Mouse (Mus musculus) natural killer cell, adult 2 months (primary cell): ENCODE measurements around the gene Hba-x.
"Not testable (repeated sequence)": the region's sequence is repeated elsewhere in the genome, so short reads cannot be mapped to it uniquely, and the experiment has no call there.

Source experiments
- DNase-seq, 2 experiments: peaks; one replicate each; pipeline ENCODE4 v3.0.0; 2022; ENCODE audit warnings: low spot score in 2 of 2

Gene Hba-x

DNA sequence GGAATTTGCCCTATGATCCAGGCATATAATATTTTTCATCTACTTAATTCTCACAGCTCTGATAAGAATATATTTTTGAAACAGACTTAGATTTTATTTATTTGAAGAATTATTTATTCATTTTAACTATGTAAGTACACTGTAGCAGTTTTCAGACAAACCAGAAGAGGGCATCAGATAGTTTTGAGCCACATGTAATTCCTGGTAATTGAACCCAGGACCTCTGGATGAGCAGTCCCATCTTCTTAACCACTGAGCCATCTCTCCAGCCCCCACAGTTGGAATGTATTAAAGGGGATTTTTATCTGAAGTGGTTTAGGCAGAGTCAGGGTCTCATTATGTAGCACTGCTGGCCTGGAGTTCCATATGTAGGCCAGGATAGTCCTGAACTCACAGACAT, 9.7 kb downstream of the Hba-x start:
- DNase-seq, result not testable (repeated sequence)

DNA sequence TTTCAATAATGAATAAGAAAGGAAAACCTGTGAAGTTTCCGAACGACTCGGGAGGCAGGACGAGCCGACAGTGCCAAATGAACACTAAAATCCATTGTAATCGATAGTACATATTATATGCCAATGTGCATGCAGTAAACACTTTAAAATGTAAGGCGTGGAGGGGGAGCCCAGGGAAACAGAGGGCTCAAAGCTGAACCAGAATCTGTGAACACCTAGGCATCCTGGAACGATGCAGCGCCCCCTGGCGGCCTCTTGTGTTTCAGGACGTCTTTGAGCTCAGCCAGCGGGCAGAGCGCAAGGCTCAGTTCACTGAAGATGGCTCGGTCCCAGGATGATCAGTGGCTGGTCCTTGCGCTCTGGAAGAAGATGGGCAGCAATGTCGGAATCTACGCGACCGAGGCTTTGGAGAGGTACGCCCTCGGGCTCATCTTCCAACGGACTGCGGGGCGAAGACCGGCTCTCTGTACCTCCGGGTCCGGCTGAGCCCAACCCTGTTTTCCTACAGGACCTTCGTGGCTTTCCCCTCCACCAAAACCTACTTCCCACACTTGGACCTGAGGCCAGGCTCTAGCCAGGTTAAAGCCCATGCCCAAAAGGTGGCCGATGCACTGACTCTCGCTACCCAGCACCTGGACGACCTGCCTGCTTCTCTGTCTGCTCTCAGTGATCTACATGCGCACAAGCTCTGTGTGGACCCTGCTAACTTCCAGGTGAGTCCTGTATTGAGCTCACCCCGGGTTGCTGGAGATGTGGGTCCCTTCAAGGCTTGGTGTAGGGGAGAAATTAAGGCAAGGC, 10.7 kb downstream of the Hba-x start, which contains the start of gene Hbq1b:
Hbq1b (plus strand) TSS at position 271 of the 798 bp plus-strand sequence.
- peak; percentile 34 to 69 for DNase-seq

DNA sequence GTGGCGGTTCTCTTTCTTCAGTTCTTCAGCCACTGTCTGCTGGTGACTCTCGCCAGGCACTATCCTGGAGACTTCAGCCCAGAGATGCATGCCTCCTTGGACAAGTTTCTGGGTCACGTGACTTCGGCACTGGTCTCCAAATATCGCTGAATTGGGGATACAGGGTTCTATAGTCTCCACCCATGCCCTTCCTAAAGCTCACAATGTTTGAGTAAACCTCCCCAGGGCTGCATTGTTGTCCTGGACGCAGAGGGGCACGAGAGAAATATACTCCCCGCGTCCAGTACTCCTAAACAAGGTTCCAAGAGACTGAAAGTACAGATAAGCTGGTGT, 11.3 kb downstream of the Hba-x start:
- DNase-seq, result no peak

DNA sequence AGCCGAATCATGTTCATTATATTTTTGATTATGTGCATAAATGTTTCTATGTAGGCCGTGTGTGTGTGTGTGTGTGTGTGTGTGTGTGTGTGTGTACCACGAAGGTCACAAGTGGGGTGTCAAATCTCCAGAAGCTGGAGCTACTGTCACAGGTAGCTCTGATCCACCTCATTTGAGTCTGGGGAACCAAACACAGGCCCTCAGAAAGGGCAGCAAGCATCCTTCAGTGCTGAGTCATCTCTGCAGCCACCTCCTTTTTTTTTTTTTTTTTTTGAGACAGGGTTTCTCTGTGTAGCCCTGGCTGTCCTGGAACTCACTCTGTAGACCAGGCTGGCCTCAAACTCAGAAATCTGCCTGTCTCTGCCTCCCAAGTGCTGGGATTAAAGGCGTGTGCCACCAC, 16.6 kb downstream of the Hba-x start:
- DNase-seq, result not testable (repeated sequence)

DNA sequence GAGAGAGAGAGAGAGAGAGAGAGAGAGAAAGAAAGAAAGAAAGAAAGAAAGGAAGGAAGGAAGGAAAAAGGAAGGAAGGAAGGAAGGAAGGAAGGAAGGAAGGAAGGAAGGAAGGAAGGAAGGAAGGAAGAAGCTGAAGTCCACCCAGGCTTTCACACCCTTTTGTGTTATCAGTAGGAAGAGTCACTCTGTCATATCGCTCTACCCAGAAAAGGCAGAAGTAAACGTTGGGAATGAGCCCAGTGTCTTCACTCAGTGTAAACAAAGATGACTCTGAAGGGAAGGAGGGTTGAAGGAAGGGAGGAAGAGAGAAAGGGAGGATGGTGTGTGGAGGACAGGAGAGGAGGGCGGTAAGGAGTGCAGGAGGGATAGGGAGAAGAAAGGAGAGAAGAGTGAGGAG, 17.3 kb downstream of the Hba-x start:
- DNase-seq, result not testable (repeated sequence)

GRCm38 (mm10) chr11:32296203-32296602, 20.0 kb downstream of the Hba-x start, which contains the start of gene Hba-a2:
TSS of gene Hba-a2 (plus strand) at chr11:32296489.
- DNase-seq, result not testable (repeated sequence)

DNA sequence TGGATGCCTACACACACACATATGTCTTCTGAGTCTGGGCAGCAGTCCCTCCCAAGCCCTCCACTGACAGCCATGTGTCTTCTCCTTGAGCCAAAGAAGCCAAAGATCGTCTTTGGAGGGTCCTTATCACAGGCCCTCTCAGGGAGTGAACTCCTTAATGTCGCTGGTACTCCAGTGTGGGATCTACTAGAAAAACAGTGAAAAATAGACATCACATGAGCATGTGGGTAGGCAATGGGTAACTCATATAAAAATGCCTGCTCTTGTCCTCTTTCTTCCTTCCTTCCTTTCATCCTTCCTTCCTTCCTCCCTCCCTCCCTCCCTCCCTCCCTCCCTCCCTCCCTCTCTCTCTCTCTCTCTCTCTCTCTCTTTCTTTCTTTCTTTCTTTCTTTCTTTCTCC, 21.2 kb downstream of the Hba-x start:
- DNase-seq, result not testable (repeated sequence)

- DNase-seq, result no peak
Measured at GRCm38 (mm10) chr11:32297866-32298531, 21.8 kb downstream of the Hba-x start.

DNA sequence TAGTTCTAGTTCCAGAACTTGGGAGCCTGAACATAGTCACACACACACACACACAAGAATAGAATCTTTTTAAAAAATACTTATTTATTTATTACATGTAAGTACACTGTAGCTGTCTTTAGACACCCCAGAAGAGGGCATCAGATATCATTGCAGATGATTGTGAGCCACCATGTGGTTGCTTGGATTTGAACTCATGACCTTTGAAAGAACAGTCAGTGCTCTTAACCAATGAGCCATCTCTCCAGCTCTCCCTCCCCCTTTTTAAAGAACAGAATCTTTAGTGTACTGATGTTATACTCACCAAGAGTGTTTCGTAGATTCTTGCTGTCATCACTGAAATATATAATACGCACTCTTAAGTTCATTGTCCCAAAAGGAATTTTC, 22.3 kb downstream of the Hba-x start:
- no peak for DNase-seq

GRCm38 (mm10) chr11:32299865-32300264, 23.7 kb downstream of the Hba-x start, which contains the start of gene Hbq1a:
TSS of gene Hbq1a (plus strand) at chr11:32300069.
- peak; percentile 9 to 38 for DNase-seq

DNA sequence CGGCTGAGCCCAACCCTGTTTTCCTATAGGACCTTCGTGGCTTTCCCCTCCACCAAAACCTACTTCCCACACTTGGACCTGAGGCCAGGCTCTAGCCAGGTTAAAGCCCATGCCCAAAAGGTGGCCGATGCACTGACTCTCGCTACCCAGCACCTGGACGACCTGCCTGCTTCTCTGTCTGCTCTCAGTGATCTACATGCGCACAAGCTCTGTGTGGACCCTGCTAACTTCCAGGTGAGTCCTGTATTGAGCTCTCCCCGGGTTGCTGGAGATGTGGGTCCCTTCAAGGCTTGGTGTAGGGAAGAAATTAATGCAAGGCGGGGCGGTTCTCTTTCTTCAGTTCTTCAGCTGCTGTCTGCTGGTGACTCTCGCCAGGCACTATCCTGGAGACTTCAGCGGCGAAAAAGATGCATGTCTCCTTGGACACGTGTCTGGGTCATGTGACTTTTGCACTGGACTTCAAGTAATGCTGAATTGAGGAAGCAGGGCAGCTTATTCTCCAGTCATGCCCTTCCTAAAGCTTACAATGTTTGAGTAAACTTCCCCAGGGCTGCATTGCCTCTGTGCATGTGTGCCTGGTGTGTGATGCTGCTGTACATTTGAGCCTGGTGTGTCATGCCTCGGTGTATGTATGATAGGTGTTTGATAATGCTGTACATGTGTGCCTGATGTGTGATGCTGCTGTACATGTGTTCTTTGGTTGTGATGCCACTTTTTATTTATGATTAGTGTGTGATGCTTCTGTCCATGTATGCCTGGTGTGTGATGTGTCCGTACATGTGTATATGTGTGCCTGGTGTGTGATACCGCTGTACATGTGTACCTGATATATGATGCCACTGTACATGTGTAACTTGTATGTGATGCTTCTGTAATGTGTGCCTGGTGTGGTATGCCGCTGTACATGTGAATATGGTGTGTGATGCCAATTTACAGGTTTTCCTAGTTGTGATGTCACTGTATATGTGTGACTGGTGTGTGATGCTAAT, 24.4 kb downstream of the Hba-x start:
- no peak for DNase-seq

DNA sequence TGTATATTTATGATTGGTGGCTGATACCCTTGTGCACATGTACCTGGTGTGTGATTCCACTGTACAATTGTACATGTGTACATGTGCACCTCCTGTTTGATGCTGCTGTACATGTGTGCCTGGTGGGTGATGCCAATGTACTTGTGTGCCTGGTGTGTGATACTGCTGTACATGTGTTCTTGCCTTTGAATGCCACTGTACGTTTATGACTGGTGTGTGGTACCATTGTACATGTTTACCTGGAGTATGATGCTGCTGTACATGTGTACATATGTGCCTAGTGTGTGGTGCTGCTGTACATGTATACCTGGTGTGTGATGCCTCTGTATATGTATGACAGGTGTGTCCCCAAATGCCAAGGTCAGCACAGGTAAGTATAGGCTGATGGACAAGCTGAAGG, 25.3 kb downstream of the Hba-x start:
- DNase-seq, result no peak

GRCm38 (mm10) chr11:32302824-32303419, 26.7 kb downstream of the Hba-x start:
- DNase-seq, result no peak

DNA sequence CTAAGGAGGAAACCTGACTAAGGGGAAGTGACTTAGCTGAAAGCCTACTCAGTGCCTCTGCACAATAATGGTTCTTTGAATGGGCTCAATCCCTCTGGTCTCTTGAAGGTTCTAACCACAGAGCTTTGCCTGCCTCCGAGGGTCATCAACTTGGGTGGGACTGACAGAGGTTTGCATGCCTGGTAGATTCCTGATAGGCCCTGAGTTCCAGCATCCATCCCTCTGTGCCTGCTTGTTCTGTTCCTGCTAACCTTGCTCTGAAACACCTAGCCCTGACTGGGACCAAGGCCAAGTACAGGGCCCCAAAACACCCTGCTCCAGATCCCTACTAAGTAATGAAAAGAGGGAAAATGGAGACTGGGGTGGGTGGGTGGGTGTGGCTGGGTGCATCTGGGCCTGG, 27.3 kb downstream of the Hba-x start:
- DNase-seq, result no peak

DNA sequence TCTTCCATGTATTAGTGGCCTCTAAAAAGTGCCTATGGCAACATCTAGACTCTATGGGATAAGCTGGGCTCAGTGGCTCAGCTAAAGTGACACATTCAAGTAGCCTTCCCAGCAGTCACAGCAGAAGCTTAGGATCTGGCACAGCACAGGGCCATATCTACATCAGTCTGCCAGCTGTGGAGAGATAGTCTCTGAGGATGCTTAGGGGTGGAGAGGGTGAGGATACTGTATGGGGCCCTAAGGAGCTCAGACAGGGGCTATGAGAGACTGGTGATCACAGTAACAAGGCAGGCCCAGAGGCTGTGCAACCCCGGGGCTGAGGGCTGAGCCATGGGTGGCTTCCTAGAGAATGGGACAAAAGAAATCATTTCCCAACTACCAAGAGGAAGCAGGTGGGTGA, 30.8 kb downstream of the Hba-x start:
- DNase-seq, result no peak

- DNase-seq, result no peak
Measured at GRCm38 (mm10) chr11:32309446-32309845, 33.2 kb downstream of the Hba-x start.

GRCm38 (mm10) chr11:32309928-32310327, 33.7 kb downstream of the Hba-x start:
- no peak for DNase-seq

DNA sequence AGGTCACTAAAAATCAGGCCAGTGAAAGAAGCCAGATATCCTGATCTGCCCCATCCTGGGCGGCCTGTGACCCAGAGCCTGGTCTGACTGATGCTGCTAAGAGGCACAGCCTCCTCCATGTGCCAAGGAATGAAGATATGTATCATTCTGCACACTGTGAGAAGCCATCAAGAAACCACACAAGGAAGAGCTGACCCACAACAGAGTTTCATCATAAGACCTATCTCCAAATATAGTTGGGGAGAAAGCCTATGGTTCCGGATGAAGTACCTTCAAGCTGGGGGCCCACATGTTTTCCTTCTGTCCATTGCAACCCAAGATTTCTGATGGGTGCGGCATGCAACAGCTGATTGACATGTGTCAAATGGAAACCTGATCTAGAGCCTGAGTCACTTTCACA, 39.8 kb downstream of the Hba-x start:
- no peak for DNase-seq

GRCm38 (mm10) chr11:32320507-32321195, 44.5 kb downstream of the Hba-x start:
- DNase-seq, result no peak

- peak; percentile 39 to 53 for DNase-seq
Measured at GRCm38 (mm10) chr11:32321196-32321565, 45.0 kb downstream of the Hba-x start.

DNA sequence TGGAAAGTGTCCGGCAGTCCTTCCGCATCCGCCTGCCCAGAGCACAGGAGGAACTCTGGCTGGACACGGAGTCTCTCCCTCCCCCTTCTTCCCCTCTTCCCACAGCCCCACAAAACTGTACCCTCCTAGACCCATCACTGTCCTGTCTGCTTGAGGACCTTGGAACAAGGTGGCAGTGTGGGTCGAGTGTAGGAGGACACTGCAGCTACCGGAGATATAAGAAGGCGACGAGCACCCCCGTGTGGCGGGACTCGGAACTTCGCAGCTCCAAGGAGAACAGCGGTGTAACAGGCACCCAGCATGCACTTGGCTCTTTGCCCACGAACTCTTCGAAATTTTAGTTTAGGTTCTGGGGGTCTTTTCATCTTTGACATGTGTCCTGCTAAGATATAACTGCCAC, 48.4 kb downstream of the Hba-x start:
- peak; percentile 73 to 81 for DNase-seq
